Mouse (Mus musculus) common myeloid progenitor, adult 5-6 weeks (primary cell): Measurements from ENCODE around the gene Tm9sf2. TPM values are rescaled to one million over a fixed set of nuclear protein-coding genes. Genes with fewer than 3 reads are reported as not detected.
"Not testable (repeated sequence)": the region's sequence is repeated elsewhere in the genome, so short reads cannot be mapped to it uniquely, and the experiment has no call there.

Experiments
- ATAC-seq: replicated peaks from 2 replicates; pipeline ENCODE4 v1.8.0; 2016; ENCODE audit warnings: low read depth, mild to moderate bottlenecking, moderate TSS enrichment, inconsistent platforms; ENCODE audit not compliant: poor library complexity, severe bottlenecking
- total RNA-seq: library from RNA; stranded (forward); fragments of 200-1000, 187-1606 nt; gene quantifications from 2 replicates; pipeline ENCODE4 v1.2.3, GENCODE M21; 2017

Tm9sf2 gene
- total RNA-seq, 1 experiment from 2014 or later: 99.2 TPM

- no peak for ATAC-seq
Measured at GRCm38 (mm10) chr14:122092363-122092762, 14.5 kb upstream of the Tm9sf2 start.

- no peak for ATAC-seq
Measured at GRCm38 (mm10) chr14:122096331-122096730, 10.5 kb upstream of the Tm9sf2 start.

- no peak for ATAC-seq
Measured at GRCm38 (mm10) chr14:122099584-122099983, 7.3 kb upstream of the Tm9sf2 start.

- ATAC-seq: not testable (repeated sequence)
Measured at GRCm38 (mm10) chr14:122101890-122102289, 4.9 kb upstream of the Tm9sf2 start.

GRCm38 (mm10) chr14:122104881-122105280 is 2.0 kb upstream of the Tm9sf2 start:
- ATAC-seq: peak; percentile 86

- no peak for ATAC-seq
Measured at GRCm38 (mm10) chr14:122105391-122106285, 1.2 kb upstream of the Tm9sf2 start.

- no peak for ATAC-seq
Measured at GRCm38 (mm10) chr14:122107481-122108214, 810 bp downstream of the Tm9sf2 start.

GRCm38 (mm10) chr14:122111681-122112080 is 4.8 kb downstream of the Tm9sf2 start:
- 0 out of 2 replicates have a peak, but pooled peaks have one; percentile 15 for ATAC-seq

GRCm38 (mm10) chr14:122112311-122112710 is 5.5 kb downstream of the Tm9sf2 start:
- no peak for ATAC-seq

- ATAC-seq: no peak
Measured at GRCm38 (mm10) chr14:122116200-122116599, 9.4 kb downstream of the Tm9sf2 start.

GRCm38 (mm10) chr14:122130111-122130797 is 23.4 kb downstream of the Tm9sf2 start:
- ATAC-seq: peak; percentile 74

GRCm38 (mm10) chr14:122131644-122132043 is 24.8 kb downstream of the Tm9sf2 start:
- ATAC-seq: no peak

- no peak for ATAC-seq
Measured at GRCm38 (mm10) chr14:122136368-122136928, 29.6 kb downstream of the Tm9sf2 start.

- ATAC-seq: no peak
Measured at GRCm38 (mm10) chr14:122137234-122137633, 30.4 kb downstream of the Tm9sf2 start.

- no peak for ATAC-seq
Measured at GRCm38 (mm10) chr14:122140126-122140525, 33.3 kb downstream of the Tm9sf2 start.

- ATAC-seq: no peak
Measured at GRCm38 (mm10) chr14:122143585-122144269, 36.9 kb downstream of the Tm9sf2 start.

- peak; percentile 91 for ATAC-seq
Measured at GRCm38 (mm10) chr14:122145374-122145773, 38.5 kb downstream of the Tm9sf2 start.

- no peak for ATAC-seq
Measured at GRCm38 (mm10) chr14:122150616-122151015, 43.8 kb downstream of the Tm9sf2 start.

- no peak for ATAC-seq
Measured at GRCm38 (mm10) chr14:122157738-122158137, 50.9 kb downstream of the Tm9sf2 start.

- ATAC-seq: no peak
Measured at GRCm38 (mm10) chr14:122160916-122161315, 54.1 kb downstream of the Tm9sf2 start.
